Mouse (Mus musculus): Measurements from ENCODE around the gene Vmn2r48.
"Not testable (repeated sequence)": the region's sequence is repeated elsewhere in the genome, so short reads cannot be mapped to it uniquely, and the experiment has no call there.

Gene Vmn2r48

GRCm38 (mm10) chr7:9953485-9953884 is at the start of gene Vmn2r48:
TSS of gene Vmn2r48 (minus strand) at chr7:9953585.
- DNase-seq (ENCODE audit: low spot score in 2 of 2), result not testable (repeated sequence)

GRCm38 (mm10) chr7:9992157-9992556 is 38.8 kb upstream of the Vmn2r48 start, which contains the start of gene Vmn2r49:
TSS of gene Vmn2r49 (minus strand) at chr7:9992257.
- DNase-seq (ENCODE audit: low spot score in 2 of 2), result not testable (repeated sequence)

Measured in right cerebral cortex, postnatal 10 days (tissue).